Mouse (Mus musculus) splenic B cell, adult 2 months (primary cell): ENCODE data around the gene Wdr70.

Experiments used
- DNase-seq: peaks from one replicate; pipeline ENCODE4 v3.0.0-alpha.2; 2011; ENCODE audit warnings: low read depth, low spot score
- H3K27me3 ChIP-seq: 2 replicates; pipeline ENCODE4 v1.6.1; 2012; ENCODE audit warnings: mild to moderate bottlenecking, low read length, moderate library complexity, mixed read lengths; ENCODE audit not compliant: control insufficient read depth, poor library complexity, insufficient read depth, severe bottlenecking
- H3K36me3 ChIP-seq: 2 replicates; pipeline ENCODE4 v1.6.1; 2012; ENCODE audit warnings: mild to moderate bottlenecking, low read length, moderate library complexity, mixed read lengths; ENCODE audit not compliant: control insufficient read depth, poor library complexity, insufficient read depth, severe bottlenecking

Wdr70 gene

GRCm38 (mm10) chr15:7838060-7838920 lies 260.7 kb downstream of the Wdr70 start:
- no peaks in the 10 kb centered on the region for H3K36me3 ChIP-seq
- H3K27me3 ChIP-seq = no peaks in the 10 kb centered on the region
- no peak for DNase-seq

DNA sequence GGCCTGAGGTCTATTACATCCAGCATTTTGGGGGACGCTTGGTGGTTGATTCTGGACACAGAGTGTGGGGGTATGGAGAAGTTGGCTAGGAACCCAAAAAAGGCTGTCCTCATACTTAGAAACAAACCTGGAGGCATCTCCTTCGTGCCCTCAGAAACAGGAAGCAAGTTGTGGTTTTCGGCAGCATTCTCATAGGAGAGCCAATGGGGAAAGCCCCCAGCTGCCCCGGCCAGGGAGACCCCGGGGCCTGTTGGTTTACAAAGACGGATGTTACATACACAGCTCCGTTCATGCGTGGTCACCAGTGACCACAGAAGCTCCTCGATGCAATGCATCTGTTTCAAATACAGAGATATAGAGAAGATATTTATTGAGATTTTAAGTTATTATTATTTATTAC lies 263.6 kb downstream of the Wdr70 start:
- peak; percentile 23 for DNase-seq
- Histone ChIP-seq H3K27me3 (no peaks in the 10 kb centered on the region), H3K36me3 (no peaks in the 10 kb centered on the region)

DNA sequence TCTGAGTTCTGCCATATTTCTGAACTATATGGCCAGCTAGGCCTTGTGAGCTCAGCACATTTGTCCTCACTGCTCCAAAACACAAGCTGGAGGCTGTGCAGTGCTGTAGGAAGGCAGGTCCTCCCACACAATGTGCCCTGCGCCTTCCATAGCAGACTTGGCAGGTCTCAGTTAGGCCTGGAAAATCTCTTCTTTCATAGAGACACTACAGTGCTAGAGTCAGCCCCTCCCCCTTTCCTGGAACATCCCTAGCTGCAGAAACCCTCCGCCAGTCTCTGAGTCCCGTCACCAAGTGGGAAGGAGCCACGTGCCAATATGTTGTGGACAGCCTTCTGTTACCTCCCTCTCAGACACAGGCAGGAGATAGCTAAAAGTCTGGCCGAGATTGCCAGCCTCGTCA lies 273.5 kb downstream of the Wdr70 start:
- DNase-seq = no peak
- Histone ChIP-seq H3K36me3 (no peaks in the 10 kb centered on the region), H3K27me3 (0 out of 2 replicates have a peak, but pooled peaks cover 2% of the 10 kb centered on the region)

- Histone ChIP-seq H3K27me3 (0 out of 2 replicates have a peak, but pooled peaks cover 2% of the 10 kb centered on the region), H3K36me3 (no peaks in the 10 kb centered on the region)
- no peak for DNase-seq
Measured at GRCm38 (mm10) chr15:7823886-7824285, 275.1 kb downstream of the Wdr70 start.
